Mouse (Mus musculus): ENCODE measurements at regions not wholly inside any gene's neighbourhood (a gene's known extent, or its start where the extent isn't known, plus 50 kb on each side); places are given as distances from the start of the nearest gene placed in this dataset.

DNA sequence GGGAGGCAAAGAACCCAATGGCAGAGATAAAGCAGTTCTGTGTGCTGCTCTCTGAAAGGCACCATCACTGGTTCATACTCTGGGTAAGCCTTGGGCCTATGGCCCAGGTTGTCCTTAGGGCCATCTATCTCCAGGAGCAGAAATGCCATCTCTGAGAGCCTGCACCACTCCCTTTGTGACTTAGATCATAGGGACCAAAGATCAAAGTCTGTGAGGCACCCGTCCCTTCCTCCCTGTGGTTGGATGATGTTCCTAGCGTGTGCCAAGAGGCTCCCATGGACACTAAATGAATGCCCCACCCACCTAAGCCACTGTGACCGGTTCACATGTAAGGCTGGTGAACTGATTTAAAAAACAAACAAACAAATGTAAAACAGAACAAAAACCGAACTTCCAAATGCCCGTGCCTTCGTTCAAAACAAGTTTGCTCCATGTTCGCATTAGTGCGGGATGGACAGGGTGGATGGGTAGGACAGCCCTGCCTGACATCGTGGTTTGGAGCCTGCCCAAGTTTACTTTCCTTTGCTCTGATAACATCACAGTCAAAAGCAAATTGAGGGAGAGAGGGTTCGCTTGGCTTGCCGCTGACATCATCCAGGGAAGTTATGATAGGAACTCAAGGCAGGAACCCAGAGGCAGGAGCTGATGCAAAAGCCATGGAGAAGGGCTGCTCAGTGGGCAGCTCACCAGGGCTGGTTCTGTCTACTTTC, 418.6 kb downstream of the Med13l start:
- DNase-seq, result peak; percentile 67

GRCm38 (mm10) chr5:118981046-118981445, 420.6 kb downstream of the Med13l start:
- DNase-seq, result peak; percentile 83

- DNase-seq, result peak; percentile 36
Observed at GRCm38 (mm10) chr5:118984251-118984650, 423.8 kb downstream of the Med13l start.

DNA sequence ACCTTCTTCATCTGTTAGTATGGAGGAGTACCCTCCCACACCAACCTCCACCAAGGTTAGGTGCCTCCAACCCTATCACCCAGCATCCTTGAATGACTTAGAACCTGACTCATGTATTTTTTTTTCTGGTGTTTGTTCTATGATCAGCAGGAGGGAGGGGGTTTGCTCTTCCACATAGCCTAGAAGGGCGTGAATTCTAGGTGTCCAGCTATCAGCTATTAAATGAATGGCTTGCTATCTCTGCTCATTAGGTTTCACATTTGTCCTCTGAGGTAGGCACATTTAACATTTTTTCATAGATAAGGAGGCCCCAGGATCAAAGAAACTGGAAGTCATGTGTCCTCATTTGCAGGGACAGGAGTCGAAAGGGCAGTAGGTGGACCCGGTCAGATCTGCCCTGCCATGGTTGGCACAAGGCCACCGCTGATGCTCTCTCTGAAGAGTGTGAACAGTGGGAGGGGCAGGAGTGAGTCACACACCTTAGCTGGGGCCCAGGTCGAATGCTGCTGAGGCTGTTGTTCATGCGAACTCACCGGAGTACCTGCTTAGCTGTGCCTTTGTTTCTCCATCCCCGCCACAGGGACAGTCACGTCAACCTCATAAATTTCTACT, 424.4 kb downstream of the Med13l start:
- DNase-seq, result no peak

DNA sequence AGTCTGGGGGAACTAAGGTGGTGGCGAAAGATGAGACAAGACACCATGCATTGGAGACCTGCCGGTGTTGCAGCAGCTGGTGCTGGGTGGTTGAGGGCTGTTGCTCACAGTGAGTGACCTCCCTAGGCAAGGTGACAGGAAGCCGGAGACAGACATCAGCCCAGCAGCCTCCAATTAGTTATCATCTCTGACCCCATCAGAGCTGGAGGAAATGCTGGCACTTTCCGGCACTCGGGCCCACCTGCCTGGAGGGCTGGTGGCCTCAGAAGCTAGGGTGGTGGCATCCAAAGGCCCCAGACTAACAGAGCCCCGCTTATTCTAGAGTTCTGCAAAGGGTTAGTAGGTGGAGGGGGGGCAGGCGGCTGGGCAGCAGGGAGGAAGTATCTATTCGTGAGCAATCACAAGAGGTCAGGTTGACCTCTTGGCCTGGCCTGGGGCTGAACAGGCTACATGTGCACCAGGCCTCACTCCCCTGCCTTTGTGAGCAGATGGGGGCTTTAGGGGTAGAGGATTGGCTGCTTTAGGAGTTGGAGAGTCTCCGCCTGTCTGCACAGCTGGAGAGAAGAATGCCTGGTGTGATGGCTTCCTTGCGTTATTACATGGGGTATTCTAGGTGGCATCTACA, 427.0 kb downstream of the Med13l start:
- no peak for DNase-seq

DNA sequence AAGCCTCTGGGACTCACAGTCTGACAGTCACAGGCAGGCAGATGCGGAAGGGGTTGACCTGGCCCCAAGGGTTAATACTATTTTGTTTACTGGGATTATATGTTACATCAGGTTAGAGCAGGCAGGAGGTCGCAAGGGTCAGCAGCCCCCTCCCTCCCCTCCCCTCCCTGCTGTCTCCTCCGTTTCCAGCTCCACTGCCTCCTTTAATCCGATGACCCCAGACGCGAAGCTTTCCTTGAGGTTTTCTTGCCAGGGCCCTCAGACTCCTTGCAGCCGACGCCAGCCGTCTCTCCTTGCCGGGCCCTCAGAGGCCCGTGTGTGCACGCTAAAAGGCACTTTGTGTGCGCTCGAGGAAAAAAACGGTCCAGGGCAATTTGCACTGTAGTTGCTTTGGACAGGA, 438.6 kb downstream of the Med13l start:
- no peak for DNase-seq

DNA sequence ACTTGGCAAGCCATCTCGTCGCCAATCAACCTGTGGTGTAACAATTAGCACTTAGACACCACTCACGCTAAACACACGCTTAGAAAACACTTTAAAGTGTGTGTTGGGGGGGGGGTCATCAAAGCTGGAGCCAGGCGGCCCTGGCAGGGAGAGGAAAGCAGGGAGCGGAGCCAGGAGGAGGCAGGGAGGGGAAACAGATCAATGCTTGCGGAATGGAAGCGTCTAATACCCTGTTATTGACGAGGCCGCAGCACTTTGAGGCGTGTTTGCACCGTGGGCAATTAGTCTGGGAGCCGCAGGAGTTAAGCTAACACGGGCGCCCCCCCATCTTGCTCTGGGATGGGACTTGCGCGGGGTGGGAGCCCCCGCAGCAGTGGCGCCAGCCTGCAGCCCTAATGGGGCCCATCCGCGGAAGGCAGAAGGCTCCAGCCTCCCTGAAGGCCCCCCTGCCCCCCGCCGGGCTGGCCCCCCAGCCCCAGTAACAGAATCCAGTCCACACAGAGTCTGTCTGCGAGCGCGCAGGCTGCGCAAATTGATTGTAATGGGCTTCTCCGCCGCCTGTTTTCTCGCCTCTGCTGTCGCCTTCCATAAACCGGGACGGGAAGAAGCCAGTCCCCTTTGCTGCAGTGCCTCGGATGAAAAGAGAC, 445.5 kb downstream of the Med13l start:
- no peak for DNase-seq

- DNase-seq, result no peak
Observed at GRCm38 (mm10) chr5:119010048-119010447, 449.6 kb downstream of the Med13l start.

DNA sequence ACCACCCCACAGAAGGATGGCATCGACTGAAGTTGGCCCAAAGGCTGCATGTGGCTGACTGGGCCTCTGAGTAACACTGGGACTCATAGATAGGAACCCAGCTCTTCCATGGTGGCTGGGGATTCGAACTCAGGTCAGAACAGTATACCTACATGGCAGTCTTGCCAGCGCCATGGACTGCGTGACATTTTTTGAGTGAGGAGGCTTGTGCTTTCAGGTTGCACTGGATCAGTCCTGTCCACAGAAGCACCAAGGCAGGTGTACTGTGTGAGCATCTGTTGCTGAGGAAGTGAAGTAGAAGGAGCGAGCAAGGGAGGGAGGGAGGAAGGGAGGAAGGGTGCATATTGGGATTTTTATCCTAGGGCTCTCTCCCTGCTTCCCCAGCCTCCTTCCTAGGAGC, 454.7 kb downstream of the Med13l start:
- no peak for DNase-seq

- DNase-seq, result no peak
Observed at GRCm38 (mm10) chr5:119015606-119016255, 455.3 kb downstream of the Med13l start.

DNA sequence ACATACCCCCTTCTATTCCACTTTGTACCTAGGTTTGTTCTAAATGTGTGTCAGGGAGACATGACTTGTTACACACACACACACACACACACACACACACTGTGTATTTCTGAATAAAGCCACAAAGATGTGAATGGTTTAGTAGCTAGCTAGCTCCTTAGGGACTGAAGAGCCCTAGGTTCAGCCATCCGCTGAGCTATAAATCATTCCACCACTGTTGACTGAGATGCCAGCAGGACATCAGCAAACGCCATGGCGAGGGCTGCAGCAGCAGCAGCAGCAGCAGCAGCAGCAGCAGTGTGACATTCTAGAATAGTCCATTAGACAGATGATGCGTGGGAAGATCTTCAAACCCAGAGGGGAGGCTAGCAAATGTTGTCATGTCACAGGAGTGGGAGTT, 455.9 kb downstream of the Med13l start:
- DNase-seq, result no peak

DNA sequence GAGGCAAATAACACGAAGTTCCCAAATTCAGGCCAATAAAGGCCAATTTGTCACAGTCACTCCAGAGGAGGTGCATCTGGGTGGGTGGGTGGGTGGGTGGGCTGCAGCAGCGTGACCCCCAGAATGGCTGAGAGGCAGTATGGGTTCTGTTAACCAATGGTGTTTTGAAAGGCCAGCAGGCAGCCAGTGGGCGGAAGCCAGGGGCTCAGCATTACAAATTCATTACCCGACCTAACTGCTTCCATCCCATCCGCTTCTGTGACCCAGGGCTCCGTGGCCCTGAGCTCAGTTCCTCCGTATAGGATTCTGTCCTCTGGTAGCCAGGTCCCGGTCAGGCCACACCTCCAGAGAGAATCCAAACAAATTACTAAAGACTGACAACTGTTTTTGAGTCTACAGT, 463.5 kb downstream of the Med13l start:
- no peak for DNase-seq

GRCm38 (mm10) chr5:119032051-119032450, 471.6 kb downstream of the Med13l start:
- no peak for DNase-seq

DNA sequence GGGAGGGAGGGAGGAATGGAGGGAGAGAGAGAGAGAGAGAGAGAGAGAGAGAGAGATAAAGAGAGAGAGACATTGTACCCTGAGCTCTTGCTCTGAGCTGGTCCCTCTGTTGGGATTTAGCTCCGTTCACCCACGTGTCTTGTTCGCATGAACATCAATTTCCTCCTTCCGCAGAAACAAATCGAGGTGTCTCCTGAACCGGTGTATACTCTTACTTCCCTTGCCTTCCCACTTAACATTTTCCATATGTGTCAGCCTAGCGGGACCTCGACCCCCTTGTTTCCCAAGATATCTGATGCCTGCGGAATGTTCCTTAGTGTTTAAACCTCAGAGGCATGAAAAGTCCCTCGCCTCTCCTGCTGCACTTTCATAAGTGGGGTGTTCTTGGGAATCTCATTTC, 484.1 kb downstream of the Med13l start:
- DNase-seq, result no peak

DNA sequence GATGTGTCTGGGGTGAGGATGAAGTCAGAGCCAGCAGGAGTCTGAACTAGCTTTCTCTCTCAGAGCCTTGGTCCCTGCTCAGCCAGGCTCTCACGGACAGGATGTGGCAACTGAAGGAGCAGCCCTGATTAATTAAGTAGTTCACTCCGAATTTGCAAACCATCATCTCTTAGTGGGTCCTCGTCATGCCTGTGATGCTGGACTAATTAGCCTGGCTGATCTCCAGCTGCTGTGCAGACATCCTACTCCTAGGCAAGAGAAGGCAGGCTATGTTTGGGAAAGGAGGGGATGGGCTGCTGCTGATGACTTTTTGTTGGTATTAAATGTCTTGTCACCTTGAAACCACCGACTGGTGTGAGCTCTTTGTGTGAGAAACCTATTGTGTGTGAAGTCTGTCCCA, 487.1 kb downstream of the Med13l start:
- no peak for DNase-seq

- DNase-seq, result peak; percentile 78
Observed at GRCm38 (mm10) chr5:119052354-119052996, 492.0 kb downstream of the Med13l start.

GRCm38 (mm10) chr5:119053738-119054137, 493.3 kb downstream of the Med13l start:
- peak; percentile 45 for DNase-seq

- DNase-seq, result no peak
Observed at GRCm38 (mm10) chr5:119054393-119054792, 493.9 kb downstream of the Med13l start.

GRCm38 (mm10) chr5:119055430-119055829, 495.0 kb downstream of the Med13l start:
- peak; percentile 79 for DNase-seq

GRCm38 (mm10) chr5:119057813-119058212, 497.3 kb downstream of the Med13l start:
- no peak for DNase-seq

DNA sequence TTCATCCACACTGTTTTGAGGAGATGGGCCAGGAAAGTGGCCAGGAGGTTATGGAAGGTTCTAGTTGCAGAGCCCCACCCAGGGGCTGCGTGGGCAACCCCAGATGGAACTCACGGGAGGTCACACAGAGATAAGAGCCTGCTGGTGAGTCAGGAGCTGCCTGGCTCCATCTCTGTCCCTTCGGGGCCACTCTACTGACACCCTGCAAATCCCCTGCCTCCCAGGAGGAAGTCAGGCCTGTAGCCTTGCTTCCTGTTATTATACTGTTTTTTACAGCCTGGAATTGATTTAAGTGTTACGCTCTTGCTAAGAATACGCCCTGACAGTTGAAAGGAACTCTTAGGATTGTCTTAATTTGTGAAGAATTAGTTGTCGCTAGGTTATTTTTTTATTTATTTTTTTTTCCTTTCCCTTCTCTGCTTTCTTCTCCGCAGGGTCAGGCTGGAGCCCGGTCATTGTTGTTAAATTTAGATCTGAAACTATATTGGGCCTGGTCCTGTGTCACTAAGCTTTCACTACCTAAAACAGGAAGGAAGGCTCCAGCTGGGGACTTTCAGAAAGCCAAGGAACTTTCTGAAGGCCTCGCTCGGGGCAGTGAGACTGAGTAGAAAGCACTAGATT, 497.9 kb downstream of the Med13l start:
- peak; percentile 50 for DNase-seq

DNA sequence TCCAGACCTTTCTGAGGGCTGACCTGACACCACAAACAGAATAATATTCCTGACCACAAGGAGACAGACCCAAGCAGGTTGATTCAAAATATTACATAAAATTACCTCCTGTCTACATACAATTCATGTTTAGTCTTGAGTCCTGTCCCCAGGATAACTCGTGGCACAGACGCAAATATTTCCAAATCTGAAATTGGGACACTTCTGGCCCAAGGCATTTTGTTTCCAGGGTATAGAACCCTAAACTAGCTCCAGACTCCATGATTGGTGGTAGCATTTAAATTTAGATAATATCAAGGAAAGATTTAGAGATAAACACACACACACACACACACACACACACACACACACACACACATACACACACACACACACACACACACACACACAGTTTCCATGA, 498.7 kb downstream of the Med13l start:
- DNase-seq, result no peak
